Mouse (Mus musculus): ENCODE results near the gene Them7.

The Them7 gene

DNA sequence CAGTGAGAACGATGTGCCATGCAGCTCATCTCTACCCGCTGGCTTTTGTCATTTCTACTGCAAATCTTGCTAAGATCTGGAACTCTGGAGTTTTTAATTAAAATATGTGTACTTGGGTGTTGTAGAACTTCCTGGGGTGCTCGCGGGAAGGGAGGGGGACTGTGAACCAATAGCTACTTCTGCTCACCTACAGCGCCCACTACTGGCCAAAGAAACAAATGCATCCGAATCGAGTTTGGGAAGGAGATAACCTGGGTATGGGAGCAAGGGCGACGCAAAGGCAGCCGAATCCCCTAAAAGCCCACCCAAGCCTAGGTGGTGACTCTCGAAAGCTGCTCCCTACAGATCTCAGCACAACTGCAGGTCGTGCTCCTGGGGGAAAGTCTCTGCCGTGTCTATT, 87.3 kb downstream of the Them7 start:
- DNase-seq (ENCODE audit: extremely low spot score) = peak; percentile 32

- no peak for DNase-seq (ENCODE audit: extremely low spot score)
Measured at GRCm38 (mm10) chr2:105311991-105312390, 87.9 kb downstream of the Them7 start.

DNA sequence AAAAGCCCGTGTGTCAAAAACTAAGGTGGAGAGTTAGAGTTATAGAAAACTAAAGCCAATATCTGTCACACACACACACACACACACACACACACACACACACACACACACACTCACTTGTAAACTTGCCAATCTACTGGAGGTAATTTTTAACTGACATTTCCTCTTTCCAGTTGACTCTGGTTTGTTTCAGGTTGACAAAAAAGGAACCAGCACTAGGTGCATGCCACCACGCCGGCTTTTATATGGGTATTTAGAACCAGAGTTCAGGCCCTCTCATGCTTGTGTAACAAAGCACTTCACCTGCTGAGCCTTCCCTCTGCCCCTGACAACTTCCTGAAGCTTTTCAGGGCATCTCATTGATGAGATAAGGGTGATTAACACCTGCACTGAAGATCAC, 89.0 kb downstream of the Them7 start:
- no peak for DNase-seq (ENCODE audit: extremely low spot score)

DNA sequence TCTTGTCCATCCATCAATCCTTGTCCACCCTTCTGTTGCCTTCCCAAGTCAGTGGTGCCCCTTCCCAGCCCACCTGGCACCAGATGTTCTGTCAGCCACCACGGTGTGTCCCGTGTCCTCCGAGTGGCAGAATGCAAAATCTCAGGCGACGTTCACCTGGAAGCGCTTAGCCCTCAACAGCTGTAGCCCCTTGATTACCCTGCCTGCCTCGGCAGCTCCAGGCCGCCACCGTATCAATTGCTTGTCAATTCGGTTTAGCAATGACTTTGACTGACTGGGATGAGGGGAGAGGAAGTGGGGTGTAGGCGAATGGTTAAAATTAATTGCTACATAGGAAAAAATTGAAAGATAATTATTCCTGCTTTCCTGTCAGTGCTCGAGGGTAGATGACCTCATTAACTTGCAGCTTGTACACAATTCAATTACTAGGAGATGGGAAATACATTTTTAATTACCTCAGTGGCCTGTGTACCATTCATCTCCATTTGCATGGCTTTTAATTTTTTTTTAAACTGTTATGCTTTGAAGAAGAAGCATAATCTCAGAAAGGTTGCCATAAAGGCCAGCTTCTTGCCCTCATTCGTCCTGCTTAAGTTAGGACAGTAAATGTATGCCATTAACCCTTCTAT, 93.5 kb downstream of the Them7 start:
- DNase-seq (ENCODE audit: extremely low spot score) = no peak

- no peak for DNase-seq (ENCODE audit: extremely low spot score)
Measured at GRCm38 (mm10) chr2:105326067-105326466, 101.9 kb downstream of the Them7 start.

- DNase-seq (ENCODE audit: extremely low spot score) = no peak
Measured at GRCm38 (mm10) chr2:105330024-105330423, 105.9 kb downstream of the Them7 start.

DNA sequence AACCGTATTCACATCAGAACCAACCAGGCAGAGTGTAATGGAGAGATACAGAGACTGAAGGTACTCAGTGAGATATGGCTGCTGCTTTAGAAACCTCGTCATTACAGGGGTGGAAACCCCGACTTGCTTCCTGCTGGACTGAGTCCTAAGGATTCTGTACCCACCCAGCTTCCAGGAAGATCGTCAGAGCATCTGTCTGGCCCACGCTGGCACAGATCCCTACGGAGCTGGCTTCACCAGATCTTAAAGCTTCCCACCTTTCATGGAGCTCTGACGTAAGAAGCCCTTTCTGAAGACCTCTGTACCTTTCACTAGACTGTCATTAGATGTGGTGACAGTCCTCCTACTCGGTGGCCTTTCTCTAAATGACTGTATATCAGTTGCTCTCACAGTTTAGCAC, 109.0 kb downstream of the Them7 start:
- DNase-seq (ENCODE audit: extremely low spot score) = no peak

DNA sequence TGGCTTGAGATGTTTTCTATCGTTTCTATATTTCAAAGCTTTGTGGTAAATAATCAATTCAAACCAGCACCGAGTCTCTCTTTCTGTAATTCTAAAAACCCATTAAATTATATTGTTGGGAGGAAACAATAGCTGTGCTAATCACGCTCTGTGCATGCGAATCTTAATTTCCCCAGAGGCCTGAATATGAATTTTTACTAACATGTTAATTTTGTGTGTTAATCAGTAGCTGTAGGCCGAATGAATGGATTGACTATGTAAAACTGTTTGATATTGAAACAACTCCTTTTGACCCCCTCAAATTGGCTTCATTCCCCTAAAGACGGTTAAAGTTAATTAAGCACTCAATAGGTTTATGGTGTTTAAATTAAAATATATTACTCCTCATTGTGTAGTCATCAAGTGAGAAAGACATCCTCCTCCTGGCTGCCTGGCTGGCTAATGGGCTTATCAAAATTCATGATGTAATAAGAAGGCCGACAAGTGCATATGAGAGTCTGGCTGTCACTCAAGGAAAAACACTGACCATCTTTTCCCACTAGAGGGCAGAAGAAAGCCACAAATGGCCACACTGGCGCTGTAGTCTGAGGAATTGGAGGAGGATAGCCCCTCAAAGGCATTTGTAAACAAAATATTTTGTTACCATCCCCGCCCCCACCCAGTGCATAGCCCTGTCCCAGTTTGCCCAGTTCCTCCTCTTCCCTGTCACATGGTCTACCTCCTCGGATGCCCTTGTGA, 110.0 kb downstream of the Them7 start:
- peak; percentile 84 for DNase-seq (ENCODE audit: extremely low spot score)

DNA sequence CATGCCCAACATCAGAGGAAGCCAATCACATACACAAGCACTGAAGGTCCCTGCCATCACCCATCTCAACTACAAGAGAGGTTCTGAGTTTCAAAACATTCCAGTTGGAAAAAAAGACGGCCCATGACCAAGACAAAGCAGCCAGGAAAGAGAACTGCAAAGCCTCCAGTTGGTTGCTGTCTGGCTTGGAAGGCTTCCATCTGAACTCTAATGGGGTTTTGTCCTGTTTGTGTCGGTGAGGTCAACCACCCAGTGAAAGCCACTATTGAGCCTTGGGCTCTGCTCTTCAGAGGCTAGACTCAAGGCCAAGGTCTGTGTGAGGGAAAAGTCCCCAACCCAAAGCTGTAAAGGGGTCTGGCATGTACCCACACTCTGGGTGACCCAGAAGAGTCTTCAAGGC, 111.5 kb downstream of the Them7 start:
- DNase-seq (ENCODE audit: extremely low spot score) = no peak

DNA sequence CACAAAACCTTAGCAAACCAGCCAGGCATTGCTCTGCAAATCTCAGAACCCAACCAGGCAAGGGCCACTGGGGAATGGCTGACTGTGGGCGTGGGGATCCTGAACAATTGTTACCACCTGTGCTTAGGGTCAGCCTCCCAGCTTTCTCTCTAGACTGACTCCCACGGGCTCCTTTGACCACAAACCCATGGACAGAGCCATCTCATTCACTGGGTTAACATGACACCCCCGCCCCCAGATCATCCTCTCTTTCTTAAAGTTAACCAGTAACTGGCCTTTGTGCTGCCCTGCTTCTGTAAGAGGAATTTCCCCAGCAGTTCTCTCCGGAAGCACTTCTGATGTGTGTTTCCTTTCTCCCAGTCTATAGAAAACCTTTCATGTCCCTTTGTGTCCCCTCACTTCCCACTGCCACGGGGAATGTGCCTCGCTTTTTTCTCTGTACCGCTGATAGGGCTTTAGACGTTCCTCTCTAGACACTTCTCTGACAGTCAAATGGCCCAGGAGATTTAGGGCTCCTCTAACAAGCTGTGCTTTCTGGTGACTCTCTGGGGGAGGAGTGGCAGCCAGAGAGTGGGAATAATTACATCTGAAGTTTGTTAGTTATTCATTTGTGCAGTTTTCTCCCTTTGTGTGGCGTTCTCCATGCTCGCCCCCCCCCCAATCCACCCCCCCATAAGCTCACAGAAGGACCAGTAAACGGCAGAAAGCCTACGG, 112.4 kb downstream of the Them7 start:
- no peak for DNase-seq (ENCODE audit: extremely low spot score)

DNA sequence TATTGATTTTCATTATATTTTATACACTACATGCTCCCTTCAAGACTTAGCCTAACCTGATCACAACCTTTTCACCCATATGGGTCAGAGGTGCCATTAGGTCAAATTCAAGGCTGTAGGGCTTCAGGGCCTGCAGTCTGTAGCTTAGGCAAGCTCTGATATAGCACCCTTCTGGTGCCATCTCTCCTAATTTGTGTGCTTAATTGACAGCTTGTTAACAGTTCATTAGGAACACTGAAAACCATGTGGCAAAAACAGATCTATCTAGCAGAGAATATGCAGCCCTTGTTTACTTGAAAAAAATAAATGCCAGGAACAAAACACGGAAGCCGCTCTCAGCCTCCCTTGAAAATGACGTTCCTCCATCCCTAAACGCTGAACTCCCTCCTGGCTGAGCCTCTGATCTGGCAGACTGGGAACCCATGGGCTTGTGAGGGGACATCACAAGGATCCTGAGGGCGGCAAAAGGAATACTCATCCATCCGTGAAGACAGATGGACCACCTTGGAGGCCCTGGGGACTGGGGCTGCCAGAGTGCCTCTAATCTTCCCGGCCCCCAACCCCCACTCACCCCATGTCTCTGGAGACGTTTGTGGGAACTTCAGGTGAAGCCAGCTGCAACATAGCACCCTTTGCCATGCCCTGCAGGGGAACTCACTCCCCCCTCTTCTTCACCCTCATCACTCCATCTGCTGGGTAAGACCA, 113.2 kb downstream of the Them7 start:
- no peak for DNase-seq (ENCODE audit: extremely low spot score)

- no peak for DNase-seq (ENCODE audit: extremely low spot score)
Measured at GRCm38 (mm10) chr2:105339993-105340392, 115.9 kb downstream of the Them7 start.

DNA sequence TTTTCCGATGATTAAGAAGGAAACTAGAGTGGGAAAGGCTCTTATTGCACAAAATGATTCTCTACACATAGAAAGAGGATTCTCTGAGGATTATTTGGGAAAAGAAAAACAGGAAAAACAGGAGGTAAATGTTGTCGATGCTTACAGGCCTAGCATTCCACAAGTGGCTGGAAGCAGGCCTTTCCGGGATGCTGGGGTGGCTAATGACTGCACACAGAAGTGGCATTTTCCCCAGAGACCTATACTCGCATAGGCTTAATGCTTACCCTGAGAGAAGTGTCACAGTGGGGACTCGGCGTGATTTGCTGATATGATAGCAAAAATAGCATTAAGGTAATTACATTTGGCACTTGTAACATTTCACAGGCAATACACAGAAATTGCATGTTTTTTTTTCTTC, 124.8 kb downstream of the Them7 start:
- no peak for DNase-seq (ENCODE audit: extremely low spot score)

DNA sequence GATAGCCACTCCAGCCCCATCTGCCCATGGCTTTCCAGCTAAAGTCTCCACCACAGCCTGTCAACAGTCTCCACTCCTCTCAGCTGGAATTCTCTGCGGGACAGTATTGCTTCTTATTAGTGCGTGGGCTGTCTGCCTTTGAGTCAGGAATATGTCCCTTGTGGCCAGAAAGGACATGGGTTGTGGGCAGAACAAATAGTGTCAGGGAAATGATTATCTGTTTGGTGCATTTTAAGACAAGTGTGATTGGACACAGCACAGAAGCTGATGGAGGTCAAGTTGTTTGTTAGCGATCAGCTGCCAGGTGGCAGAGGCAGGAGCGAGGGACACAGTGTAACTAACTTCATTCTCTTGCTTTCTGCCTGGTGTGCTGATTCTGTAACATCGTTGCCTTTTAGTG, 132.7 kb downstream of the Them7 start:
- no peak for DNase-seq (ENCODE audit: extremely low spot score)

GRCm38 (mm10) chr2:105358040-105358439, 133.9 kb downstream of the Them7 start:
- DNase-seq (ENCODE audit: extremely low spot score) = no peak

GRCm38 (mm10) chr2:105367623-105368022, 143.5 kb downstream of the Them7 start:
- DNase-seq (ENCODE audit: extremely low spot score) = no peak

GRCm38 (mm10) chr2:105370240-105370639, 146.1 kb downstream of the Them7 start:
- DNase-seq (ENCODE audit: extremely low spot score) = no peak

- peak; percentile 11 for DNase-seq (ENCODE audit: extremely low spot score)
Measured at GRCm38 (mm10) chr2:105370698-105371097, 146.6 kb downstream of the Them7 start.

- no peak for DNase-seq (ENCODE audit: extremely low spot score)
Measured at GRCm38 (mm10) chr2:105372156-105372555, 148.0 kb downstream of the Them7 start.

- DNase-seq (ENCODE audit: extremely low spot score) = no peak
Measured at GRCm38 (mm10) chr2:105372727-105373126, 148.6 kb downstream of the Them7 start.

GRCm38 (mm10) chr2:105373658-105374057, 149.5 kb downstream of the Them7 start:
- no peak for DNase-seq (ENCODE audit: extremely low spot score)

DNA sequence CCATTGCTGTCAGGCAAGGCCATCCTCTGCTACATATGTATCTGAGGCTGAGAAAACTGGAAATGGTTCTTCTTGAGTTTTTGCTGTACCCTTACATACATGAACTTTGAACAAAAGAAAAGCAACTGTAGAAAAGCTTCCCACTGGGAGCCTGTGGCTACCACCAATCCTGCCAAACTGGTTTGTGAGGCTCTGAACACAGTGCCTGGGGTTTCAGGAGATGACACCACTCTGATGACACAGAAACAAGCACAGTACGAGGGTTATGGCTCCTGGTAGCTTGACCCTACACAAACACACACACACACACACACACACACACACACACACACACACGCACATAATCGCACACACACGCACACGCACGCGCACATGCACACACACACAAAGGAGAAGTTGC, 151.1 kb downstream of the Them7 start:
- no peak for DNase-seq (ENCODE audit: extremely low spot score)
